Mouse (Mus musculus): ENCODE measurements around the gene Stk39.

DNA sequence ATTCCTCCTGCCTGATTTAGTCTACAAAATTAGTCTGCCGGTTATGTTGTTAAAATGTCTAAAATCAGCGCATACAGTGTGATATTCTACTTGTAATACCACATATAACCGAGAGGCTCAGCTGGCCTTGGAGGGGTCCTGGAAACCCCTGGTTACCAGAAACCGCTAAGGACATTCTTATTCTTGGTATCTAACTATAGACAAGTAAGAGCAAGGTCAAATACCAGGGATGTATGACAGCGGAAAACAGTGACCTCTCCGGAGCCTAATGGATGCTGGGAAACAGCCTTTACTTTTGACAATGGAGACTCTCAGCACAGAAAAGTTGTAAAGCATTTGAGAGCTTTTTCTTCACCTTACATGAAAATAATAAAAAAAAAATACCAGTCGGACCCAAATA is 97.9 kb downstream of the Stk39 start:
- TF ChIP-seq POLR2A (IDR thresholded peaks at IDR 0.05; ENCODE audit: insufficient read depth, low read depth, low read length) (no peak), CTCF (IDR thresholded peaks at IDR 0.05; ENCODE audit: insufficient read depth, low read depth, low read length) (no peak)

All from olfactory bulb, adult 2 months (tissue).